Mouse (Mus musculus): ENCODE measurements around the gene Nudt21. TPM values are rescaled to one million over a fixed set of nuclear protein-coding genes. Genes with fewer than 3 reads are reported as not detected.

Nudt21 gene
- total RNA-seq, 2 experiments from 2014 or later = 133 to 162 TPM

DNA sequence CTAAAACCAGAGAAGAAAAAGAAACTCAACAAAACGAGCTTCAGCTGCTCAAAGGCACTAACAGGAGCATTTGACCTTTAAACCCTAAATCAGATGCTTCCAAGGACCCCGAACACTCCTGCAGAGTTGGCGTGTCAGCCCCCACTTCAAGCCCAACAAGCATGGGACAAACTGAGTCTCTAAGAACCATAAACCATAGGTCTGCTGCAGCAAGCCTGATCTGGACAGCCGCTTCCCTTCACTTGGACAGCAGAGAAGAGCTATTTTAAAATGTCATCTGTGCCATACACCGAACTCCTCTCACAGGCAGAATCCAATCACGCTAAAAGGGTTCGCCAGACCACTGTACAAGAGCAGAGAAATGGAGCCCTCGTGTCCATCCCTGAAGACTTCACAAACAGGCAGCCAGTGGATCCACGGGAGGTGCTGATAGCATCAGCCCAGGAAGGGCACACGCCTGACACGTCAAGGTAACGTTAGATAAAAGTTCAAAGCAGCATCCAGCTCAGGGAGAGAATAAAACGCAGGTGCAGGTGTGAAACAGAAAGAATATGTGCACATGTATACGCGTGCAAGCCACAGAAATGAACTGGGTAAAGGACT lies 27.5 kb downstream of the Nudt21 start:
- ATAC-seq (replicated peaks; ENCODE audit: poor library complexity, severe bottlenecking) = no peak

DNA sequence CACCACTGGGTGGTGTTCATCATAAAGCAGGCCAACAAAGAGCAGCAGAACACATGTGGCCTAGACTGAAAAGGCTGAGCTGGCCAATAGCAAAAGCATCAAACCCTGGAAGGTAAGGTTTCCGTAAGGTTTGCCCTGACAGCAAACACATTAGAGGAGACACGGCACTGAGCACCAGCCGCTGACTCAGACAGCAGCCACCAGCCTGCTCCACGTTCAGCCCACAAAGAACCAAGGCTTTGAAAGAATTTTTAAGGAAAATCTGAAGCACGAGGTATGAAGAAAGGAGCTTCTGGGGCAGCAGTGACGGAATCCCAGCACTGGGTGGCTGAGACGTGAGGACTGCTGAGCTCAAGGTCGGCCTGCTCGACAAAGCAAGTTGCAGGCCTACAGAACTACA lies 32.7 kb downstream of the Nudt21 start:
- no peak for ATAC-seq (replicated peaks; ENCODE audit: poor library complexity, severe bottlenecking)

DNA sequence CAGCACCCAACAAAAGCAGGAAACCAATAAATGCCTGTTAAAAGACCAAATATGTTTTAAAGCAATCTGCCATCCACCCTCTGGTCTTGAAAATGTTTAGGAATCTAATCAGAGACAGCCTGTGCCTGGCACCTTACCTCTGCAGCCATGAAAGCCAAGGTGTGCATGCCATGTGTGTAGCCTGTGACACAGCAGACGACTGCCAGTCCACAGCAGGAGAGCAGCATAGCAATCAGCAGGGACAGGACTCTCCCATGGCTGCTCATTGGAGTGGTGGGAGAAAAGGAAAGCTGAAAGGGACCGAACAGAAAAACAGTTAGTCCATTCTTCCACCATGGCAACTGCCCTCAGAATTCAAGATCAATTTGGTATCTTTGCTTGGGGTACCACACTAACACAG lies 37.9 kb downstream of the Nudt21 start:
- no peak for ATAC-seq (replicated peaks; ENCODE audit: poor library complexity, severe bottlenecking)

DNA sequence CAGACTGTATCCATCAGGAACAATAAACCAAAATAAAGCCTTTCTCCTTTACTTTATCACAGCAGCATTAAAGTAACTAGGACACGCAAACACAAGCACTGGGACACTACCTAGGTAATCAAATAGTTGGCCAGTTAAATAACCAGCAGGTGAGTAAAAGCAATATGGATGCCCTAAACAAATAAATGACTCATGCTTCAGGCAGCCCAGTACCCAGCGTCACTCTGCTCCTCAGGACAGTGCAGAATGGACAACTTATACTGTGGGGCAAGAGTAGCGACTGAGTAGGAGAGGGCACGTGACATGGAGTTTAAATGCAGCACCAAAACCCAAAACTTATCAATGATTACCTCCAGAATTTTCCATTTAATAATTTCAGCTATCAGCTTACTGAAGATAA lies 47.1 kb downstream of the Nudt21 start:
- no peak for ATAC-seq (replicated peaks; ENCODE audit: poor library complexity, severe bottlenecking)

DNA sequence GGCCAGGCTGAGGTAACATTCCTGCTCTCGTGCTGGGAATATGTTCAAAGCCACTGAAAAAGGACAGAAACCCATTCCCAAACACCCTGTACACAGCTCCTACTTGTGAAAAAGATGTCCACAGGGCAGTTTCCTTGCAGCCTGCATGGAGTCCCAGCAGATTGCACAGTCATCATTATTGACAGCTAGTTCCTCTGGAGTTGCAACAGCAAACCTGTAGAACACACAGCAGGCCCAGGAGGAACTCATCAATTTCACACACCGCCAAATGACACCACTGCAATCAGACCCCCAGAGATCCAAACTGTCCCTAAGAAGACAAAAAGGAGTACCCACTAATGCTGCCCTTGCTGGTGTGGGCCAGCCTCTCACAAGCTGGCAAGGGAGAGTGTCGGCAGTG lies 52.1 kb downstream of the Nudt21 start:
- ATAC-seq (replicated peaks; ENCODE audit: poor library complexity, severe bottlenecking) = peak; percentile 42

DNA sequence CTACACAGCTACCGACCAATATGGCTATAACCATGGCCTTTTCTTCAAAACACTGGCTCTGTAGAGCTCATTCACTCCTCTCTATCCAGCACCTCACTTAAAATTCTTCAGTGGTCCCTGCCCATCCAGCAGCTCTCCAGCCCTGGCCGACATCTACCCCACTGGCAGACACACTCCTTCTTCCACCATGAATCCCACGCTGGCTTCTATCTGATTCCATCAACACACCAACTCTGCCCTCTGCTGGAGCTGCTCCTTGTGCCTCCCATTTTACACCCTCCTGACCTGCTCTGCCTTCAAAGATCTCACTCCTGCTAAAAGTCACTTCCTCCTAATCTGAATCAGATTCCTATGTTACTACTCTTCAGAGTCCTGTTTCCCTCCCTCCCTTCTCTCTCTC lies 53.0 kb downstream of the Nudt21 start:
- ATAC-seq (replicated peaks; ENCODE audit: poor library complexity, severe bottlenecking) = no peak

DNA sequence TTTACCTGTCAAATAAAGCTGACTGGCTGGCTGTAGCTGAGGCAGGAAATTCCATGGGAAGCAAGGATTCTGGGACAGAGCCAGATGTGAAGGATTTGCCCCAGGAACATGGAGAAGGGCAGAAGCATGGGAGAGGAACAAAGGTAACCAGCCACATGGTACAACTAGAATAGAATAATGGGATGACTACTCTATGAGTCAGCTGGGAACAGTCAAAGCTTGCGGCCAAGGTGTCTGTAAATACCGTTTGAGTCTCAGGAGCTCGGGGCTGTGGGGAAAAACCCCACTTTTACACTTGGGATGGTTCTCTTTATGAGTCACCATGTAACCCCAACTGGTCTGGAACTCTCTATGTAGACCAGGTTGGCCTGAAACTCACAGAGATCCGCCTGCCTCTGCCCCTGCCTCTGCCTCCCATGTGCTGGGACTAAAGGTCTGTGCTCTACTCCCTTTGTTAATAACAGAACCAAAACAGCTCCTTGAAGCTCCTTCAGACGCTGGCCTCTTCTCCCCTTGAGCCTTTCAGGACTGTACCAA lies 55.1 kb downstream of the Nudt21 start:
- ATAC-seq (replicated peaks; ENCODE audit: poor library complexity, severe bottlenecking) = no peak

DNA sequence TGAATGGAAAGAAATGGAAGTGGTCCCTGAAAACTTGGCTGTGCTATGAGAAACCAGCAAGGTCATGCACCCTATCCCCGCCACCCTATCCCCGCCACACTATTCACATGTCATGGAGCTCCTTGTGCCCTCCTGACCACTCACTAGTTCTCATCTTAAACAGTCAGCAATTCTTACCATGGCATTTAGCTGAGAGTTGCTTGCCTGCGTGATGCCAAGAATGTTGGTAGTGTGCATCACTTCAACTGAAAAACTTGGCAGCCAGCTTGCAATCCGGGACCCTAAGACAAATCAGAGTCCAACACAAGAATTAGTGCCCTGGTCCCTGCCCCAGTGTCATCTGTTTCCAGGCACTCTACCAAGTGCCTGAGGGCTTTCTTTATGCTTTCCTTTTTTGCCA lies 56.7 kb downstream of the Nudt21 start:
- ATAC-seq (replicated peaks; ENCODE audit: poor library complexity, severe bottlenecking) = no peak

DNA sequence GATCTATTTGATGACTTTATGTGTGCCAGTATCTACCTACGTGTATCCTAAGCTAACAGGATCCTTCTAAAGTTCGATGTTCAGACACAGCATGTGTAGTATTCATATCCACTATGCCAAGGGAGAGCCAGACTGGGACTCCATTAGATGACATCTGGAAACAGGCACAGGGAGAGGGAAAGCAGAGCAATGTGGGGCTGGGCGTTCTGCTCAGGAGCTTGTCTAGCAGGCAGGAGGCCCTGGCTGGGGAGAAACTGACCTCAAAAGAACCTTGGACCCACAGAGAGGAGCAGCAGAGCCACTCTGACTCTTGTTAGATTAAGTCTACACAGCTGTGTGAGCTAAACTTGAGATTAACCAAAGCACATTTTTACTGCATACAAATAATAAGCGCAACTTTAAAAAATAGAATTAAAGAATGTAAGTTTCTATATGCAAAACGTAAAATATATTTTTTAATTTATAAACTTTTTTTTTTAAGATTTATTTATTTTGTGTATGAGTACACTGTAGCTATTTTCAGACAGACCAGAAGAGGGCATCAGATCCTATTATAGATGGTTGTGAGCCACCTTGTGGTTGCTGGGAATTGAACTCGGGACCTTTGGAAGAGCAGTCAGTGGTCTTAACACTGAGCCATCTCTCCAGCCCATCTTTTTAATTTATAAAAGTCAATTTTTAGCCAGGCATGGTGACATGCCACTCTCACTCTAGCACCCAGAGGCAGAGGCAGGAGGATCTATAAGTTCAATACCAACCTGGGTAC lies 60.2 kb downstream of the Nudt21 start:
- ATAC-seq (replicated peaks; ENCODE audit: poor library complexity, severe bottlenecking) = no peak

DNA sequence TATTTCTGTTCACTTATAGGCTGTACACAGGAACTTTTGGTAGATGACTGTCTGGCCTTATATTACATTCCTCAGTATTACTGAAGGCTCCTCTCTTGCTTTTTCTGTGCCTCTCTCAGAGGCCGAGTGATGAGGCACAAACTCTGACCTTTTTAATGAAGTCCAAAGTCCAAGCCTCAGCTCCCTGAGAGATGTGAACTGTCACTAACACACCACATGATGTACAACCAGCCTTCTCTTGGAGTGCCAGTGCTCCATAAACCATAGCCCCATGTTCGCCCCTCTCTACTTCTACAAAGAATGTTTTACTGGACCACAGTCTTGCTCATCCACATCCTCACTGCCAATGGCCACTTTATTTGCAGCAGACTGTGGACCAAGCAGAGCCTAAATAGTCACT lies 61.5 kb downstream of the Nudt21 start:
- no peak for ATAC-seq (replicated peaks; ENCODE audit: poor library complexity, severe bottlenecking)

DNA sequence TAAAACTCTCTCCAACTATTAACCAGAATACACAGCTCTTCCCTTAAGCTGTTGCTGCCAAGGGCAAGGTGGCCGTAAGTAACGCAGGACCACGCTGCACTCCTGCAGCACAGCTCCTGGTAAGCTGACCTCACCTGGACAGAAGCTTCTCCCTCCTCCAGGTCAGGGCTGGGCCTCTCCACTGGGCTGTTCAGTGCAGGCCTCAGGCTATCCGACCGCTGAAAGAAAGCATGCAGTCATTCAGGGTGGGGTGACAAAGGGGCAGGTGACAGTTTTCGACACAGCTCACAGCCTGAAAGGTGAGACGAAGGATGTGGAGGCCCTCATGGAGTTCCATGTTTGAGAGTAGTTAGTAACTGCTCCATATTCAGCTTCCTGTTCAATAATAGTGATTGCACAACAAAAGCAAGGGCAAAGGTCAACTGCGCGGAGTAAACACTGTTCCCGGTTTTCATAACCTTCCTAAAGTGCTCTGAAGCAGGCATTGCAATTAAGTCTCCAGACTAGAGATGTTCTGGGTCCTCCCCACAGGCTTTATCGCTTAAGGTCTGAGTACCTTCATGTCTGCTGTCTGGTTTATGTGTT lies 62.1 kb downstream of the Nudt21 start:
- ATAC-seq (replicated peaks; ENCODE audit: poor library complexity, severe bottlenecking) = no peak

DNA sequence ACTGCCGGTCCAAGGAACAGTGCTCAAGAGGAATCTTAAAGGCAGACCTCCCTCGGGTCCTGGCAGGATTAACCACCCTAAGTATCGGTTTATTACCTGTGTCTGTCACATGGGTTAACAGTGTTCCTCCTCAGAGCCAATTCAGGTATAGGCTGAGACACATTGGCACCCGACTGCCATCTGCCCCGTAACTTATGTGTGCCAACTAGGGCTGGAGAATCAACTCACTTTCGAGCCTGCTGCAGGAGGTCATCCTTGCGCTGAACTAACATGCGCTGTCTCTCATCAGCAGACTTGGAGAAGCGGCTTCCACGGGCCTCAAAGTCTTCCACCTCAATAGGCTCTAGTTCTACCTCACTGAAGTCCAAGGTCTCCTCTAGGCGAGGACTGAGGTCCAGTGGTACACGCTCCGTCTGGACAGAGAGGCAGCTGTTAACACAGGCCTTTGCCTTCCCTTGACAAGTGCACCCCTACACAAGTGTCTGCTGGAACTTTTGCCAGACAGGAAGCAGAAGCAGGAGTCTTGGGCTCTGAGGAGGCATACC lies 62.9 kb downstream of the Nudt21 start:
- no peak for ATAC-seq (replicated peaks; ENCODE audit: poor library complexity, severe bottlenecking)

DNA sequence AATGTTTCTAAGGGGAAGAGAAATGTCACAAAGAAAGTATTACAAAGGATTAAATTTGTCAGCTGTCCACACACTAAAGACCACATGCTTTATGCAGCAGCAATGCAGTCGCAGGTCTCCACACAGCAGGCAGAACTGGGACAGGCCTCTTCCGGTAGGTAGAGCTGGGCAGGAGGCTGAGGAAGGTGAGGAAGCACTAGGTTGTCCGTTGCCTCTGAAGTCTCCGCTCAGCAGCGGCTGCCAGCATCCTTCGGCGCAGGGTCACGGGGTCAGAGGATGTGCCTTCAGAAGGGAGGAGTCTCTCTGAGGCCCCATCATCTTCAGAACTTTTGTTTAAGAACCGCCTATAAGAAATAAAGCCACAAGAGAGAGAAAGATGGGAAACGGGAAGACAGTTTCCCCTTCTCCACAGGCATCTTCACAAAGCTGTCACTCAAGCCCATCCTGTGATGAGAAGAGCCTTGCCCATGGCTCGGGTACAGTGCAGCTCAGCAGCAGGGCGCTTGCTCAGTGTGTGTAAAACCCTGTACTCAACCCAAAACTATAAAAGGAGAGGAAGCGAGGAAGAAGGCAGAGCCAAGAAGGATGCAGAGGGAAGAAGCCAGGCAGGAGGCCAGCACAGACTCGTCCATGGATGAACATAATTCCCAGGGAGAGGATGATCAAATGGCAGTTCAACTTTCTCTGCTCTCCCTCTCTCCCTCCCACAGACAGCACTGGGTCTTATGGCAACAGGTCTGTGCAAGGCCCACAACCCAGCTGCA lies 63.7 kb downstream of the Nudt21 start:
- no peak for ATAC-seq (replicated peaks; ENCODE audit: poor library complexity, severe bottlenecking)

DNA sequence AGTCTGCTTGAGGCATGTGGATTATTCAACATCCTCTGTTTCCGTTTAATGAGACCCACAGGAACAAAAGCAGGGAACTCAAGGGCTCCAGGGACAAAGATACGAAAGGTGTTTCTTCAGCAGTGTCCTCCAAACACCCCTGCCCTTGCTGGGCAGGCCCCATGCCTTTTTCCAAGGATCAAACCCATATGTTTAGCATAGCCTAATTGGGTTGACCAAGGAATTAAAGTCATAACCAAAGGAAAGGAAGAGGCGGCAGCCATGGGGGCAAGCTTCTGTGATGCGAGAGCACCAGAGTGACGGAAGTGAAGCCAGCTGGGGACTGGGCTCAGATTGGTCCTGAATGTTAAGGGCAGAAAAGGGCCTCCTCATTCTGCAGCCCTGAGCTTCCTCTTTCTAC lies 64.6 kb downstream of the Nudt21 start:
- ATAC-seq (replicated peaks; ENCODE audit: poor library complexity, severe bottlenecking) = no peak

DNA sequence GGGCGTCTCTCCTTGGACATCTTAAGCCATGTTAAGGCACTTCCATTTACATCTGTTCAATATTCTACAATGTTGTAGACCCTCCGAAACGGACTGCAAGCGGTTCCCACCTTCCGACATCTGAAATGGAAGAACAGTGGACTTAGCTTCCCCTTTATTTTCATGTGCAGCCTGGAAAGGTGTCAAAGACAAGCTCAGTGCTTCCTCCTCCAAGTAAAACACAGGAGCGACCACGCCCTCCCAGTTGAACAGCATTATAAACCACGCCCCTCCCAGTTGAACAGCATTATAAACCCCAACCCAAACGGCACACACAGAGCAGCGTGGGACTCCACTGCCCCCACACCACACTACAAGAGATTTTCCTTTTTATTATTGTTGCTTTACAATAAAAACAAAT lies 65.4 kb downstream of the Nudt21 start:
- no peak for ATAC-seq (replicated peaks; ENCODE audit: poor library complexity, severe bottlenecking)

DNA sequence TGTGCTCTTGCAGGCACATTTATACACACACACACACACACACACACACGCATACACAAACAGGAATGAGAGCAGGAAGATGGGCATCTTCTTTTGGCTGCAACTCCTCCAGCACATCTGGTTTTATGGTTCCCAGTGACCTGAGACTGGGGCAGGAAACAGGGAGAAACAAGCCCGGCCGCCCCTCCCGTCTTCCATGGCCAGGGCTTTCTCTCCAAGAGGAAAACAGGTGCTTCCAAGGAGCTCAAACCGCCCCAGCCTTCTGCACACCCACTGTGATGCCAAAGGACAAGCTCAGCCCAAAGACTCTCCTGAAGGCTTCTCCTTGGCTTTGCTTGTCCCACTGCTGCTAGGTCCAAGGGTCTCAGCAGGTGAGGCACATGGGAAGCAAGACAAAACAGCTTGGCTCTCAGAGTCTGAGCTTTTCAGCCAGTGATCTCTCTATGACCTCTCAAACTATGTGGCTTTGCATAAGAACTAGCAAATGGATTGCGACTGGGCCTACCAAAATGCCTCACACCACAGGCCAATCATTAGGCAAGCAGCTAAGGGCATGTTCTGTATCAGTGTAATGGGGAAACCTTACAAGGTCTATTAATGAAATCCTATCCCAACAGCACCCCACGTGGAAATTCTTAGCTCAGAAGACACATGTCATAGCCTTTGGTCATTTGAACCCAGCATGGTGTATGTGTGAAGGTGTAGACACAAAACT lies 67.0 kb downstream of the Nudt21 start:
- ATAC-seq (replicated peaks; ENCODE audit: poor library complexity, severe bottlenecking) = no peak

DNA sequence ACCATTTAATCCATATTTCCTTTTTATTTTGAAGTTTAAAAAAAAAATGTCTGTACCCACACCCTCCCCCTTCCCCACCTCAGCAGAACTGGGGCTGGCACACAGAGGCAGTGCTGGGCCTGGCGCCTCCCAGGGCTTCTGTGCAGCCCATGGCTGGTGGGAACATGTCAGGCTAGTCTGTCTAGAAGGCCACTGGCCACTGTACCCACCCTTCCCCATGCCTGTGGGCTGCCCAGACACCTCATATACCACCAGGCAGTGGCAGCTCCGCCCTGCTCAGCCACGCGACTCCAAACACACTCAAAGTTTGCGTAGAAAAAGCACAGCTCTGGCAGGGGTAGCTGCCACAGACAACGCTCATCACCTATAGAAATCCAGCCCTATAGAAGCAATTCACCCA lies 68.5 kb downstream of the Nudt21 start:
- no peak for ATAC-seq (replicated peaks; ENCODE audit: poor library complexity, severe bottlenecking)
